Mouse (Mus musculus) gastrocnemius, postnatal 14 days (tissue): Measurements from ENCODE around the gene Rps6ka5. TPM values are rescaled to one million over a fixed set of nuclear protein-coding genes. Genes with fewer than 3 reads are reported as not detected.

ENCODE experiments used
- DNase-seq: peaks from one replicate; pipeline ENCODE4 v3.0.0; 2021; ENCODE audit warnings: mixed read lengths
- intact Hi-C: fragments of 180-260 bp; cut with DNase I; formaldehyde crosslinking; loops from one replicate; pipeline ENCODE4 v1.15.1; 2025; ENCODE audit warnings: low total_unique reads
- long read RNA-seq, 2 experiments: library from polyadenylated mRNA; stranded (forward); transcript quantifications; one replicate each; pipeline ENCODE4 v2.0.0; 2021
- total RNA-seq, 2 experiments: library from RNA; stranded (reverse); gene quantifications; 2 replicates each; pipeline ENCODE4 v1.2.3; 2021

The Rps6ka5 gene
- total RNA-seq: 10 to 100 TPM in 1 of 2 experiments, 1 to 10 TPM in 1; 7.3 to 13.6 TPM
- long read RNA-seq, experiment 1, full-length matches to known transcripts: 3 of 4 reads
- long read RNA-seq, experiment 1, partial matches to known transcripts: 1 of 4 reads
- long read RNA-seq, experiment 1, other reads (novel, unspliced or antisense): 0 of 4 reads
- long read RNA-seq, experiment 2, full-length matches to known transcripts: 10 of 14 reads
- long read RNA-seq, experiment 2, partial matches to known transcripts: 2 of 14 reads
- long read RNA-seq, experiment 2, other reads (novel, unspliced or antisense): 2 of 14 reads

- intact Hi-C loops: no loop called here
- no peak for DNase-seq
Observed at GRCm38 (mm10) chr12:100726651-100727050, at the start of gene Rps6ka5. TSS of gene Rps6ka5 (minus strand) at chr12:100726983.

DNA sequence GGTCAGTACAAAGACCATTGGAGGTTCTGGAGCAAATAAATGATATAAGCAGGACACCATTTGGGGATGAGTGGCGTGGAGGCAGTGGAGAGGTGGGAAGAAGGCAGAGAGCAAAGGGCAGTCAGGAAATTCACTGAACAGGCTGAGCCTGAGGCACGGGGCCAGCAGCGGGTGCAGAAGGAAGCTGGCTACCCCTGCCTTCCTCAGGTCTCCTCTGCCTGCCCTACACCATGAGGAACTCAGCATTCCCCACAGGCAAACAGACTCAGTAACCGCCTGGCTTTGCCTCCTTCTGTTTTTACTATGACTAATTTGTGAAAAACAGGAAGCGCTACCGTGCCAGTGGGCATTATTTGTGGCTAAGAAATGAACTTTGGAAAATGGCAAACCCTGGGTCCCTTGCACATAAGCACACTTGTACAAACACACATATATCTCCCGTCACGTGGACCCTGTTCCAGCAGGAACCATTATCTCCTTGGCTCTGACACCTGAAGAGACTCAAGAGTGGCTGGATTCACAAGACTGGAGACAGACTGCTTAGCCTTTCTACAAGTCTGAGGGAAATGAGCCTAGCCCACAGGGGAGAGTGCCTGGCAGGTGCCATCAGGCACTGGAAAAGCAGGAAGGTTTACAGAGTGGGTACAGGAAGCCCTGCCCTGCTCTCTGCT, 49.3 kb upstream of the Rps6ka5 start:
- intact Hi-C loops: no loop called here
- no peak for DNase-seq

DNA sequence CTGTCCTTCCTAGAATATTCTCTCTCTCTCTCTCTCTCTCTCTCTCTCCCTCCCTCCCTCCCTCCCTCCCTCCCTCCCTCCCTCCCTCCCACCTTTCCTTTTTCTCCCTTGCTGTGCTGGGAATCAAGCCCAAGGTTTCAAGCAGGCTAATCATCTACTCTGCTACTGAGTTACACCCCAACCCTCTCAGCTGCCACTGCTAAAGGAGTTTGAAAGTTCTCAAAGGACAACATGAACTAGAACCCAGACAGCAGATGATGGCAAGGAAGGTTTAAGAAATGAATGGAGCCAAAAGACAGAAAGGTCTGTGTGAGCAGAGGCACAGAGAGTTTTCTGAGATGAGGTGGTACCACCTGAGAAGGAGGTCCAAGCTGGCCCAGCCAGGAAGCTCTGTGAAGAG, 48.5 kb upstream of the Rps6ka5 start:
- intact Hi-C loops: no loop called here

GRCm38 (mm10) chr12:100774756-100775155, 48.0 kb upstream of the Rps6ka5 start:
- peak; percentile 23 for DNase-seq
- intact Hi-C loops: no loop called here

More for the DNA sequence above, 48.5 kb upstream of the Rps6ka5 start:
- no peak for DNase-seq

GRCm38 (mm10) chr12:100772230-100772984, 45.6 kb upstream of the Rps6ka5 start:
- peak; percentile 55 for DNase-seq

GRCm38 (mm10) chr12:100770765-100771164, 44.0 kb upstream of the Rps6ka5 start:
- intact Hi-C loops: no loop called here
- no peak for DNase-seq

More at GRCm38 (mm10) chr12:100772230-100772984, 45.6 kb upstream of the Rps6ka5 start:
- intact Hi-C loops: no loop called here

GRCm38 (mm10) chr12:100769871-100770270, 43.1 kb upstream of the Rps6ka5 start:
- DNase-seq: no peak
- intact Hi-C loops: no loop called here

DNA sequence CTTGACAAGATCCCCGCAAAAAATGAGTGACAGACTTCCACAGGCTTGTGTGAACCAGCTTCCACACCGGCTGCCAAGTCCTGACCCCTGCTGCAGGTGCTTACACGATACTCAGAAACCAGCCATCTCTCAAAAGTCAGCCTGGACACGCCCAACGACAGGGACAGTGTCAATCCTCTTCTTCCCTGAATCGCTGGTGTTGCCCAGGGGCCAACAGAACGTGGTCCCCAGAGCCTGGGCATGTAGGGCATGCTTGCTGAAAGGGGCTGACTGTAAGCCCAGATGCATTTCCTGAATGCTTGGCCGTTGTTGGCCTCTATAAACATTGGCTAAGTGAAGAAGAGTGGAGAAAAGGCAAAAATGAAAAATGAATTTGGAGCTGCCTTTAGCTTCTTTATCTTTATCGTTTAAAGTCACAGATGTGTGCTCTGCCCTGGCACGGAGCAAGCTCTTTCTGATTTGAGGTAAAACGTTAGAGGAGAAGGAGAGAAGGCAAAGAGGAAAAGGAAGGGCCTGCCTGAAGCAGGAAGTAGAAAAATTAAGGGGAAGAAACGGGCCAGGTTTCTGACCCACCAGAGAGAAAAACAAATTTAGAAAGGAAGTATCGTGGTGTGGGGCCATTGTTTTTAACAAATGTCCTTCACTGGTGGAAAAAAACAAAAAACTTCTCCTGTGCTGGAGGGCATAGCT, 37.7 kb upstream of the Rps6ka5 start:
- intact Hi-C loops: no loop called here
- no peak for DNase-seq

DNA sequence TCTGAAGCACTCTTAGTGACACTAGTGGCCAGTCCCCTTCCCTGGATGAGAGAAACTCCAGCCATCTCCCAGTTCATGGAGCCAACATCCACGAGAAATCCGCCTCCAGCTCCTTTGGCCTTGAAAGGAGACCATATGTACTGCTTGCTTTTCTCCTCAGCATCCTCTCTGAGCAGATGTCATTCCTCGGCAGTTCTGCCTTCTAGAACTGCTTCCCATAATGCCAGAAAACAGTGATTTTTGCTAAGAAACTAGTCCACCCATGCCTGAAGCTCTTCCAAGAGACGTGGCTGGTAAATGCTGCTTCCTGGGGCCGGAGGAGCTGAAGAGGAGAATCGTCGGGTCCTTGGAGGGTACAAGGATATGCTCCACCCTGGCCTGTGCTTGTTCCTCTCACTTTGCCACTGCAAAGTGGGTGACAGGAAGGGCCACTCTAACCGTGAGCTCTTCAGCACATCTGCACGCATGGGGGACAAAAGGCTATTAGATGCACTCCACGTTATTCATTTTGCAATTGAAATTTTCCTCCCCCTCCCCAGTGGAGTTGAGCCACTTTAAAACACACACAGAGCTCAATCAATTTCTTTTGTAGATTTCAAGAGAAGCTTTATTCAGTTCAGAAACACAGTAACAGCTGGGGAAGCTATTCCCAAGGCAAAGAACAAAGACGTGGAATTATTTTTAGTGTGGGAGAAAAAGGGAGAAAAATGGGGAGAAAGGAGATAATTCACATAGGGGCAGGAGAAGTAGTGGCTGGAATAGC, 36.1 kb upstream of the Rps6ka5 start:
- intact Hi-C loops: no loop called here
- no peak for DNase-seq

GRCm38 (mm10) chr12:100757427-100757826, 30.6 kb upstream of the Rps6ka5 start:
- intact Hi-C loops: no loop called here
- DNase-seq: no peak

GRCm38 (mm10) chr12:100753716-100754115, 26.9 kb upstream of the Rps6ka5 start:
- DNase-seq: peak; percentile 23
- intact Hi-C loops: no loop called here

GRCm38 (mm10) chr12:100752977-100753376, 26.2 kb upstream of the Rps6ka5 start:
- intact Hi-C loops: no loop called here
- no peak for DNase-seq

- DNase-seq: no peak
- intact Hi-C loops: no loop called here
Observed at GRCm38 (mm10) chr12:100742468-100742867, 15.7 kb upstream of the Rps6ka5 start.

DNA sequence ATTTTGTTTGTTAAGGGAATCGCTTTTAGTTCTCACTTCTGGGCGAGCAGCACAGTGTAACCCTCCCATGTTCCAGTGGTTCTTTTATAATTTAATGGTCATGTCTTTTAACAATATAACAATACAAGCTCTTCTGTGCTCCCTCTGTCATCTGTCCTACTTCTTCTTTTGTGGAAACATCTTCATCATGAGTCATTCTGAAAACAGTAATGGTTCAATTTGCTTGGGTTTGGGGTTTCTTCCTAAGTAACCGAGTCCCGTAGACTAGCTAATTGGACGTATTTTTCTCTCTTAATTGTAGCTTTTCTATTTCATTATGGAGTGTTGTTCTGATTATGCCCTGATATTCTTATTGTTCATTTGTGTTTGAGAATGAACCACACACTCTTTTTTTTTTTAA, 13.5 kb upstream of the Rps6ka5 start:
- intact Hi-C loops: no loop called here
- DNase-seq: no peak

- intact Hi-C loops: no loop called here
- no peak for DNase-seq
Observed at GRCm38 (mm10) chr12:100739011-100739570, 12.3 kb upstream of the Rps6ka5 start.

GRCm38 (mm10) chr12:100738498-100738897, 11.7 kb upstream of the Rps6ka5 start:
- intact Hi-C loops: no loop called here
- DNase-seq: no peak

GRCm38 (mm10) chr12:100735581-100735980, 8.8 kb upstream of the Rps6ka5 start:
- no peak for DNase-seq

GRCm38 (mm10) chr12:100735156-100735555, 8.4 kb upstream of the Rps6ka5 start:
- intact Hi-C loops: no loop called here
- no peak for DNase-seq

More at GRCm38 (mm10) chr12:100735581-100735980, 8.8 kb upstream of the Rps6ka5 start:
- intact Hi-C loops: no loop called here
